Mouse (Mus musculus) induced T-regulatory cell, adult 2 months (primary cell): ENCODE measurements around the gene Ssr1.

Source experiments
- DNase-seq: peaks from one replicate; pipeline ENCODE4 v3.0.0-alpha.2; 2012; ENCODE audit warnings: low read depth

Ssr1 gene

DNA sequence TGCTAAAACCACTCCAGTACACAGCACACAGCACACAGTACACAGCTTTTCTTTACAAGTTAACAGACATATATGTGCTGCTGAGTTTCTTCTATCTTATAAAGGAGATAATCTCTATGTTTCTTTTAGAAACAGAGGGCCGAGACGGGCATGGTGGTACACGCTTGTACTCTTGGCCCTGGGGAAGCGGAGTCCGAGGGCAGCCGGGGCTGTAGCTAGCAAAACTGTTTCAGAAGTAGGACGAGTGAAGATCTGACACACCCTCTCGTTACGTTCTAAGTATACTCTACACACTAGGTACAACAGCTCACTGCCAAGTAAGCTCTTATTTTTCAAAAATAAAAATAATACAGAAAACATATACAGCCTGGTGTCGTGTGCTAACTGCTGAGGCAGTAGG is 13.7 kb downstream of the Ssr1 start:
- DNase-seq = no peak

DNA sequence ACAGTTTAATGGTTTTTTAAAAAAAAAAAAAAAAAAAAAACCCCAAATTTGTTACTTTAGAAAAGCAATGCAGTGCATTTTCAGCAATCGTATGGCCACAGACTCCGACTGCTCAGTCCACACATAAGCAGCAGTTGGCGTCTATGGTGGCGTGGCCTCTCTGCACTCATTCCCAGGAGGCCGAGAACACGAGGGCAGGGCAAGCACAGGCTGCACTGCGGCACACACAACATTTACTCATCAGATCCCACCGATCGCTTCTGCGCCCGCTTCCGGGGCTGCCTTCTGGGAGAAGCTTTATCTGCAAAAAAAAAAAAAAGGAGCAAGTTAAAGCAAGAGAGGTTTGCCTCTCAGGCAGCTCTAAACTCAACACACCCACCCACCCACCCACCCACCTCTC is 14.5 kb downstream of the Ssr1 start:
- no peak for DNase-seq

DNA sequence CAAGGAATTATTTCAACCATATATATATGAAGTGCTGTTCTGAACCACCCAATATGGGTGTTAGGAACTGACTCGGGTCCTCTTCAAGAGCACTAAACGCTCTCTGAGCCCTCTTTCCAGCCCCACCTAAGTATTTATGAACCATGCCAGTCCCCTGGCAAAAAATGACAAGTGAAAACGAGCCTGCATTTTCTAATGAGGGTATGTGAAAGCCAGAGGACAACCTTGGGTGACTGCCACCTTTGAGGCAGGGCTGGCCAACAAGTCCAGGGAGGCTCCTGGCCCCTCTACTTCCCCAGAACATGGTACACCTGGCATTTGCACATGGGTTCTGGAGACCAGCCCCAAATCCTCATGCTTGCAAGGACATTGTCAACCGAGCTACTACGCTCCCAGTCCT is 19.3 kb downstream of the Ssr1 start:
- DNase-seq = no peak

DNA sequence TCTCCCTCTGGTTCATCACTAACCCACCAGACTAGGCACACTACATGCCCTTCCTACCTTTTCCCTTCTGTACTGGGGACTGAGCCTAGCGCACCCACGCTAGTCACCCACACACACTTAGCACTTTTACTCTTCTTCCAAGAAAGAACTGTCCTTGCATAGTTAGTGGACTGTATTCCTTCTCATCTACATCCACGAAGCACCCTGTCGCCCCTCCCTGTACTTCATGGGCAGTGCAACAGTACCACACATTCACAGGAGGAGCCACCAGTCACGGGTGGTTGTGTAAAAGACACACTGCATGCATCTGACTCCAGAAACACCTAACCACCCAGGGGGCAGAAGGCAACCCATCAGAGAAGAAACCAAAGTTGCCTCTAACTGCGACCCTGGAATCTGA is 20.0 kb downstream of the Ssr1 start:
- no peak for DNase-seq

DNA sequence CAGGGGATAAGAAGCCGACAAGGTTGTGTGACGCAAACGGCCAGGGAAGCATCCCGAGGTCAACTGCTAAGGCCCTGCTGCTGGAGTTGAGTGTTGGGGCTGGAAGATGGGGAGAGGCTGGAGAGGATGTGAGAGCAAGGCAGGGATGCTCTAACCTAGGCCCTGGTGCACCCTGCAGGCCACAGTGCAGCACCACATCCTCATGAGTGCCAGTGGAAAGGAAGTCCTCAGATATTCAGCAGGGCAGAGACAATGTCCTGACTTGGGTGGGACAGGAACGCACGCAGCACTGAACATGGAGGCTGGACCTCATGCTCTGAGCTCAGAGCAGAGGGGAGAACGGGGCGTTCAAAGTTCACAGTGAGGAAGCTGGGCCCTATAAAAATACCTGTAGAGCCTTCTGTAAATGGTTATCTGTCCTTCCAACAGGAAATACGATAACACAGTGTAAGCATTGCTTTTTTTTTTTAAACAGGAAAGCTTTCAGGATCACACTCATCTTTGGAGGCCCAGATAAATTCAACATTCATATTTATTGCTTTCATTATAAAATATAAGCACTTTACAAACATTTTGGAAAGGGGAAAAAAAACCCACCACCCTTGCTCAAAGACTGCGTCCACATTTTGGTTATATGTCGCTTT is 23.0 kb downstream of the Ssr1 start:
- no peak for DNase-seq

DNA sequence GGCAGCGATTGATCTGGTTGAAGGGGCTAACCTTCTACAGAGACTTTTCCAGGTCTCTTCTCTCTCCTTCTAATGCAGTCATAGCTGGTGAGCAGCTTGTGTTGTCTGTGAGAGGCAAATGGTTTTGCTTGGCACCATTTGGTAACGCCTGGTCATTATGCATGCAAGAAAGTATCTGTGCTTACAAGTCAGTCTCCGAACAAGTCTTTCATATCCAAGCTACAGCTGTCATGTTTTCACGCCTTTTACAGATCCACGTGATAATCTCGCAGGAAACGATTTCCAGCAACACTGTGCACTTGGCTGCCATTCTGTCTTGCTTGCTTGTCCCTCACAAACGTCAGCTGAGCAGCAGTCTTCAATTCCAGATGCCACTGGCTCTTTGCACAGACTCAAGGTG is 24.0 kb downstream of the Ssr1 start:
- DNase-seq = no peak

DNA sequence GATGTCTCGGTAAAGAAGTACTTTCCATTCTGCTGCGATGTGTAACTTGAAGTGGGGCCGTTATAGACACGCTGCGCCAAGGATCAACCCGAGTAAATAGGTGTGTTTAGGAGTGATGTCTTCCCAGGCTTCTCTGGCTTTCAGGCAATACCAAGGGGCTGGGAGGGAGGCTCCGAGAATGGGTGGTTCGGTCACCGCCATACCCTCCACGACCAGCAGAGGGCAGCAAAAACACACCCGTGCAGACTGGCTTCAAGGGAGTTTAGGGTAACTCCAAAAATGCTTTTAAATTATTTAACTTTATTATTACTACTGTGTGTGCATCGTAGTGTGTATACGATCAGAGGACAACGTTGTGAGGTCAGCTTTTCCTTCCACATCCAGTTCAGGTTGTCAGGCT is 24.7 kb downstream of the Ssr1 start:
- DNase-seq = peak; percentile 85

DNA sequence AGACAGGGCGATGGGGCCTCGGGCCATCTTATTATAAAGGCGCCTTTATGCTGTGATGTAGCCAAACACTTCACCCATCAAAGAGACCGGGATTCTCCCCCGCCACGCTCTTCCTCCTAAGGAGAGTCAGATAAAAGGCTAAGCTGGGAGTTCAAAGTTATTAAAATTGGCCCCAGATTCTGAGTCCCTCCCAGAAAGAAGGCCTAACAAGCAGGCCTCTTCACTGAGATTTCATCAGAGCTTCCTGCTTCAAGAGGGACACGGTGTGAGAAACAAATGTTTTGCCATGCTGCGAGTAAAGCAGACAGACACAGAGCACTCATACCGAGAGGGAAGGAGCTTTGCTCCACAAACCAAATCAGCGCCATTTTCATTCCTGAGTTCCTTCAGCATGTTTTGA is 26.5 kb downstream of the Ssr1 start:
- no peak for DNase-seq

DNA sequence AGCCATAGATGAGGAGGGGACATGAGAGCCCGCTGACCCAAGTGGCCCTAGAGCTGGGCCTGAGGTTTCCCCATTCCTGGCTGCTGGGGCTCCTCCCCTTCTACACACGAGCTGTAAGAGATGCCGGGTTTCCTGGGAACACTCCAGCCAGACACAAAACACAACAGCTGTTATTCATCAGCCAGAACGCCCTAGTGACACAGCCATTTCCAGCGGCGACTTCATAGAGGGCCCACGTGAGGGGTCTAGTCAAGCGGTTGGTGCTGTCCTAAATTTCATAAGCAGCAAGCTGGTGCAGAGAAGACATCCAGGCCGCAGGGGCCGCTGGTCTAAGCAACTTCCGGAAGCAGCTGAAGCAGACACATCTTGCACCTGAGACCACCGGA is 27.0 kb downstream of the Ssr1 start:
- DNase-seq = no peak

DNA sequence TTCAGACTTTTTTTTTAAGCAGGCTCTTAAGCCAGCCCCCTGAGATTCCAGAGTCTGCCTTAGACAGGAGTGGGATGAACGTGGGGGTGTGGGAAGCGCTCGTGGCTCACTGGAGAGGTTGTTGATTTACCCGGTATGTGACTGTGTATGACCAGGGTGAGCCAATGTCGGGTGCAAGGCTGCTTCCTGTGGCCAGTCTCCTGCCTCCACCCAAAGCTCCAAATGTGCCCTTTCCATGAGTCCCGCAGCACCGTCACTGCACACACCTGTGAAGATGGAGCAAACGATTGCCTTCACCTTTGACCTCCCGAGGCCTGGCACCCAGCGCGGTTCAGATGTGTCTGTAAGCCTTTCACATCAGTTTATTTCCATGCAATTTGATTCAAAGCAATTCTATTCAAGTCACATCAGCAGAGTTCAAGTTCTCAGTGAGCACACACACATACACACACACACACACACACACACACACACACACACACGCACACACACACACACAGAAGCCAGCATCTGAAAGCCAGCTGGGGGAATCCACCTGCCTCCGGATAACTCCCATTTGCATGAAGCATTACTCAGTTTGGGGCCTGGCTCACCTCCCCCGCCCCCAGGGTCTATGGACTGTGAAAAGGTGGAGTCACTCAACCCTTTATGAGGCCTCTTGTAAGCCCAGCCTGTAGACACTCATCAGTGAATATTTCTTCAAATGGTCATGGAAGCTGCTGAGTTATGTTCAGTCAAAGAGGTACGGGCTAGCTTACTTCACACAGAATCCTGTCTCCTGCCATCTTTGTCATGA is 27.6 kb downstream of the Ssr1 start:
- DNase-seq = no peak

DNA sequence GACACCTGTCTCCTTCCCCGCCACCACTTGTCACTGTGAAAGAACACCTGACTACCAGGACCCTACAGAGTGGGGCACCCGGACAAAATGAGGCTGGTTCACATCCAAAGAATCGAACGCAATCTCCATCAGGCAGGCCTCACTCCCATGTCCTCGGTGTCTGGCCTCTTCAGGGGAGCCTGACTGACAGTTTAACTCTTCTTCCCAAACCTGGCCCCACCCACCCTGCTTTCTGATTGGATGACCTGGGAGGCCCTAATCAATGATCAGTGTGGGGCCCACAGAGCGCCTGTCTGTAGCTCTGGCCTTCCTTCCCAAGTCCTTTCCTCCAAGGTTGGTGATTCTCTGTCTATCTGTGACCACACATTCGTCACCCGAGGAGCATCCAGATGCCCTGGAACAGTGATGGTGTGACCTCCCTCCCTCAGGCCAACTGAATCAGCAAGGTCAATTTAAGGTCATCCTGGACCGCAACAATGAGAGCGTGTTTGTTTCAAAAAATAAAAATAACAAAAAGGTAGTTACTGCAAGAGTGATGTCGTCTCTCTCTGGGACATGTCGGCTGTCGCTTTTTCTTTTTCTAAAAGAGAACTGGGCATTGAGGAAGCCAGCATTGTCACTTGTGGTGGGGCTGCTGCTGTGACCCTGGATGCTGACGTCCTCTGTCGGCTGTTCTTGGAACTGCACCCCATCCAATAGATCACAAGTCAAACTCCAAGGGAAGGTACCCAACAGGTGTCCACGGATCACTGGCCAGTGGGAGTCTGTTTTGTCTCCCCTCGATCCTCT is 28.7 kb downstream of the Ssr1 start:
- peak; percentile 34 for DNase-seq

DNA sequence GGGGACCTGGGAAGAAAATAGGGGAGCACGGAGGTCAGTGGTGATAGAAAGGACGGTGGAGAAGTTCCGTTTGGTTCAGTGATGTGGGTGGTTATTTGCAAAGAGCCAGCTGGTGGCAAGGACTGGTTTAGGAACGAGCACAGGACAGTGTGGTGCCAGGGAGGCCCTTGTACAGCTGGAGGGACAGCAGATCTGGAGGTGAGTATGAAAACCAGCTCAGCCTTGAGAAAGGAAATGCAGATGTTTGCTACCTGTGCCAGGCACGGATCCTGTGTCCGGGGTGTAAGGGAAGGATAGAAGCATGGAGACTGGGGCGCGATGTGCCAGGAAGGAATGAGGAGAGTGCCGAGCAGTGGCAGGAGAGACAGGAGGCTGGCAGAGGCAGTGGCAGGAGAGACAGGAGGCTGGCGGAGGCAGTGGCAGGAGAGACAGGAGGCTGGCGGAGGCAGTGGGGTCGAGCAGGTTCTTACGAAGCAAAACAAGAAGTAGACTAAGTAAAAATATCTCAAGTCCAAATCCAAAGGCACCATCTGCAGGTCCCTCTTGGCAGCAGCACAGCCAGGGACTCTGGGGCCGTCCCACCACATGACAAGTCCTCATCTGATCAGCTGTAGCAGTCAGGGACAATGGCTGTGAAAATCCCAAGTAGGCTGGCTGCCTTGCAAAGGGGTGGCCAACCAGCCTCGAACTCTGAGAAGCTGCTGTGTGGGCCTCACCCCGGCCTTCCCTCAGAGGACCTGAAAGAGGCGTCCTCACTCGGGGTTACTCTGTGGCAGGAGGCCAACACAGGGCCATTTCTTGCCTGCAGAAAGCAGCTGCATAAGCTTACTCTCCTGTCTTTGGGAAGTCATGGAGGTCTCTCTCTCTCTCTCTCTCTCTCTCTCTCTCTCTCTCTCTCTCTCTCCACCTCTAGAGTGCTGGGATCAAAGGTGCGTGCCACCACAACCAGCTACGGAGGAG is 29.6 kb downstream of the Ssr1 start:
- no peak for DNase-seq

DNA sequence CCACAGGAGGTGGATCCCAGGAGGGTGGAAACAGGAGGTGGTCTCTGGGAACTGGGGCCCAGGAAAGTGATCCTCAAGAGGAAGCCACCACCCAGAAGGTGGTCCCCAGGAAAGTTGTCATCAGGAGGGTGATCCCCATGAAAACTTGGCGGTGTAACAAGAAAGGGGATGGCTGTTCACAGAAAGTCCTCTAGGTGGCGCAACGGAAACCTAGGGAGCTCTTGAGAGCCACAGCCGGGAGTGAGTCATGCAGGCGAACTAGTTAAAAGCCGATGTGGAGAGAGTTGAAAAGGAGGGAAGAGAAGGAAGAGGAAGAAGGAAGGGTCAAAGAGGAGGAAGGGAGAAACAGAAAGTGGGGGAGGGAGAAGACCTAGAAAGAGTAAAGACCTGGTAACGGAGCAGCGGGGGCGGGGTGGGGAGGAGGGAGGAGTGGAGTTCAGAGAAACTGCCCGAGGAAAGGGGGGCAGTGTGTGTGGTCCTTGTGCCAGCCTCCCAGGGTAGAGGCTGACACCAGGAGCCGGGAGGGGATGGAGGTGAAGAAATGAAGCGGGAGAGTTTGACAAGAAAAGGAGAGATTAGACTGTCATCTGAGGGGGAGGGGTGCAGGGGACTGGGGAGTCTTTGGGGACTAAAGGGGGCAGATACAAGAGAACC is 30.5 kb downstream of the Ssr1 start:
- peak; percentile 91 for DNase-seq

DNA sequence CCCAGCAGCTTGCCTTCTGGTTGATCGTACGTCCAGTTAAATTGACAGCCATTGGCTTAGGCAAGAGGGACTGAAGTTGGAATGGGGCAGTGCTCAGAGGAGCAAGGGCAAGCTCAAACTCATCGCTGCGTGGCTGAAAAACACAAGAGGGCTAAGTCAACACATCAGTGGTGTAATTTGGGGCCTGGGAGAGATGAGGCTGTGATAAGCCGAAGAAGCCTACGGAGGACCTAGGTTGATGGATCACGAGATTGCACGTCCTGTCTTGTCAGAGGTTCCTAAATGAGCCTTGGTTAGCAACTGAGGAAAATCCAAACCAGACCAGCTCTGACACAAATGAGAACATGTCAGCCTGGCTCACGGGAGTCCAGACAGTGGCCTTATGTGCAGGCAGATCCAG is 31.5 kb downstream of the Ssr1 start:
- DNase-seq = no peak

DNA sequence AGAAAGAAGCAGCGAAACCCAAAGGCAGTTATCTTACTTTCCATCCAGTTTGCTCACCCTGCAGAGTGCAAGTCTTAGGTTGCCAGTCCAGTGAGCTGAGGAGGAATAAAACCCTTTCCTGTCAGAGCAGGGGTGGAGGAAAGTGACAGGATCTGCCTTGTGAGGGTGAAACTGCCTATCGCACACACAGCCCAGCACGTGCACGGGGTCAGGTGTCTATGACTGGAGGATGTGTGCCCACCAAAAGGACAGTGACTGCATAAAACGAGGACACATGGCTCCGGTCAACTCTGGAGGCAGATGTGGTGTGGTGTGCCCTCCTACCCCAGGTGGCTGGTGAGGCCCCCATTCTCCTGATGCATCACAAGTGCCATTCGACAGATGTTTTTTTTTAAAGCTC is 34.1 kb downstream of the Ssr1 start:
- DNase-seq = no peak

DNA sequence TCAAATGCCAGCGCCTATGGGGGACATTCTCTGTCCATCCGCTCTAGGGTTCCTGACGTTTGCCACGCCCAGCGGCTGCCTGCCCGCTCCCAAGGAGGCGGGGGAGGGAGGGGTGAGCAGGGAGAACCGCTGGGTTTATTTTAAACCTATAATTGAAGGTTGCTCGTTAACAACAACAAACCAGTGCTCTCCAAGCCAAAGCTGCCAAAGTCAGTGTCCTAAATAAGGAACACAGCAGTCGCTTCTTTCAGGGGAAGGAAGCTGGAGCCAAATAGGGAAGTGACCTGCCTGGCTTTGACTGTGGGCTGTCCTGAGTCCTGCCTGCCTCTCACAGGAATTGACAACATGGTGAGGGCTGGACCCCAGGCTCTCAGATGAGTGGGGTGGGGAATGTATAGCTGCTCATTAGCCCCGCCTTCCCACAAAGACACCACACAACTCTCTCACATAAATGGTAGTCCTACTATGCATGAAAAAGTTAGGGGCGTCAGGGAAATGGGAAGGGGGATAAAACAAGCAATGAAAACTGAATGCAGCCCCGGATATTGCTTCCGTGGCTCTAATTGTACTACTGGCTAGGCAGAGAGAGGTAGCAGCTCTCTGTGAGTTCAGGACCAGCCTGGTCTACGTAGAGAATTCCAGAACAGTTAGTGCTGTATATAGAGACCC is 34.6 kb downstream of the Ssr1 start:
- no peak for DNase-seq

DNA sequence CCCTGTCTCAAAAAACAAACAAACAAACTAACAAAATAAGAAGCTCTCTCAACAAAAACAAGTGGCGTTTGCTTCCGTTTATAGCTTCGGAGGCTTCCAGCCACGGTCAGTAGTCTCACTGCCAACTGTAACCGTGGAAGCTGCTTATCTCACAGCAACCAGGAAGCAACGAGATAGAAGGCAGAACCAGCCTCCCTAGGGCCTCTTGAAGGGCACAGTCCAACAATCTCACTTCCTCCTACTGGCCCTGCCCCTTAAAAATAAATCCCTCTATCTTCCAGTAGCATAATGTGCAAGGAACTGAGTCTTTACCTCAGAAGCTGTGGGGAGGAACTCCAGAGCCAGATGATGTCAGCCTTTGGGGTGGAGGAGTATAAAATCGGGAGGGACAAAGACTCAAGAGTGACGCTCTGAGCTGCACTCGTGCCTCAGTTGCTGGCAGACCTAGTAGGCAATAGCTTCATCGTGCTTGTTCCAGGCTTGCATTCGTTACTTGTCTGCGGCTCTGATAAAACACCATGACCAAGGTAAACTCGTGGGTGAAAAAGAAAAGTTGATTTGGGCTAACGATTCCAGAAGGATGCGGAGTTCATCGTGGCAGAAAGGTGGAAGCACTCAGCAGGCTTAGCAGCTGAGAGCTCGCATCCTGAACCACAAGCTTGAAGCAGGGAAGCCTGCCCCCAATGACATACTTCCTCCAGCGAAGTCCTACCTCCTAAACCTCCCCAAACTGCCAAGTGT is 35.3 kb downstream of the Ssr1 start:
- no peak for DNase-seq

DNA sequence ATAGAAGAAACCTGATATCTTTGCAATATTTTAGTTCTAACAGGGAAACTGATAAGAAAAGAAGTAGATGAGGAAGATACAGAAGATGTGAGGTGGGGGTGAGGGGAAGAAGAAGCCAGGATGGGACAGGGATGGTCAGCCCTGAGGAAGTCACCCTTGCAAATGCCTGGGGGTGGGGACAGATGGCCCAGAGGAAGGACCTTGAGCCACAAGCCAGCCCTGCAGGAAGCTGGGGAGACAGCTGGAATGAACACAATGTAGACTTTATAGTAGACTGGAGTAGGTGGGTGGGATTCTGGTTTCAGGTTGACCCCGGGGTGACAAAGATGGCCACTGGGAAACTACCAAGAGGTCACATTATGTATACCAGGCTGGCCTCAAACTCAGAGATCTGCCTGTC is 39.7 kb downstream of the Ssr1 start:
- no peak for DNase-seq

DNA sequence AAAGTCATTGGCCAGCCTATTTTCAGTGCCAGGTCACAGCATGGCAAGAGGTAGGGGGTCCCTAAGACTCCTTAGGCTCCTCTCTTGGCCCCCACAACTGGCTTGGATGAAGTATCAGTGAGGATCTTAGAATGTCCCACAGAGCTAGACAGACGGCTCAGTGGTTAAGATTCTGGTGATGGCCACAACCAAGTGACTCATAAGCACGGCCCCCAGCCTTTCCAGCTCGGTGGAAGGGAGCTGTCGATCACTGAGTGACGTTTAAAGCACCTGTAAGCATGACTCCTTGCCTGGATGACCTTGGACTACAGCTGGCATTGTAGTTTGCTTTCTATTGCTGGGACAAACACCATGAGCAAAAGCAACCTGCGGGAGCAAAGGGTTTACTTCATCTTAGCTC is 41.0 kb downstream of the Ssr1 start:
- no peak for DNase-seq

DNA sequence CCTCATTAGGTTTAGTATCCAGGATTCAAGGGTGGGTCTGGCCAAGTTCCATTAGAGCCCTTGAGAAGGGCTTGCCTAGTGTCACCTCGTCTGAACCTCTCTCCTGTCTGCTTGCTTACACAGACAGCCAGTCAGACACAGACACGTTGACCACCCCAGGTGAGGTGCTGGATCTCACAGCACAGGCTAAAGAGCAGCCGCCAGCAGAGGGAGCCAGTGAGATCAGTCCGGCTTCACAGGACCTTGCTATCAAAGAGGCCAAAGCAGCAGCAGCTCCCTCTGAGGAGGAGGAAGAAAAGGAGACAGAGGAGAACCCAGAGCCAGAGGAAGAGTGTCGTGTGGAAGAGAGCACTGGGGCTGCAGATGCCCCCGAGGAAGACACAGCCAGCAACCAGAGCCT is 47.3 kb downstream of the Ssr1 start:
- peak; percentile 74 for DNase-seq
